Mouse (Mus musculus): ENCODE results near the gene Bmp5. TPM values are rescaled to one million over a fixed set of nuclear protein-coding genes. Genes with fewer than 3 reads are reported as not detected.

Bmp5 gene
- total RNA-seq, 2 experiments from 2014 or later = 1.1 to 1.4 TPM

- no peak for DNase-seq (ENCODE audit: low spot score in 2 of 2)
- intact Hi-C loops (cut with DNase I) = no loop called here
Observed at GRCm38 (mm10) chr9:75832468-75832867, 57.3 kb downstream of the Bmp5 start.

DNA sequence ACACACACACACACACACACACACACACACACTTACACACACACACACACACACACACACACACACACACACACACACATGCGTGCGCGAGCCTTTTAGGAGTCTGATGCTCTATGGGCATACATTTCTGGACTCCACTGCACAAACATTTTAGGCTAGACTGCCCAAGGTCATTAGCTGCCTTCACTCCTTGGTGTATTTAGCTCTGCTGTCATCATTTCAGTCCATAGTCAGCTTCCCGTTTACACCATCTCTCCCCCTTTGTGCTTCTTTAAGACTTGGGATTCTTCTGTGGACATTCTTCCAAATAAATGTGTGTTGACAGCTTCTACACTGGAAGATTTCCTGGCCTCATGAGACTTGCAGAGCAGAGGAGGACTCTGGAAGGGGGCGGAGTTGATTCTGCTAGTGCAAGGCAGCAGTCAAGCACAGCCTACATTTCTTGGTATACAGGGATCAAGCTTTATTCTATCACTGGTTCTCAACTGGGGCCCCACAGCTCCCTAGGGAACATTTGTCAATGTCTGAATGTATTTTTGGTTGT lies 58.1 kb downstream of the Bmp5 start:
- DNase-seq (ENCODE audit: low spot score in 2 of 2) = no peak
- intact Hi-C loops (cut with DNase I) = no loop called here

GRCm38 (mm10) chr9:75839450-75839849 lies 64.3 kb downstream of the Bmp5 start:
- intact Hi-C loops (cut with DNase I) = no loop called here
- no peak for DNase-seq (ENCODE audit: low spot score in 2 of 2)

DNA sequence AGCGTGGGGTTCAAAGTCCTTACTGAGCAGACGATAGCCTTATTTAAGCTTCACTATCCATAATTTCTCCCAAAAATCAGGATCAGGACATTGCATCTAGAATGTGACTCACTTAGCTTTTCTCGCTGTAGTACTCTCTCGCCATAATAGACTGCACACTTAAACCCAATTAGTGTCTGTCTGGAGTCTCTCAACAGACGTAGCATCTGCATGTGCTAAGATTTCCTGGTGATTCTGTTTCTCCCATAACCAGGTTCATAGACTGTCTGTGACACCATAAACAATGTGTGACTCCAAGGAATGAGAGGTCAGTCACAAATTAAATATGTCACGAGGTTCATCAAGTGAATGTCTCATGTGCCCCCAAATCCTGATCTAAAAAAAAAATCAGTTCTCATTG lies 65.7 kb downstream of the Bmp5 start:
- intact Hi-C loops (cut with DNase I) = no loop called here
- no peak for DNase-seq (ENCODE audit: low spot score in 2 of 2)

- intact Hi-C loops (cut with DNase I) = no loop called here
- DNase-seq (ENCODE audit: low spot score in 2 of 2) = no peak
Observed at GRCm38 (mm10) chr9:75846010-75846409, 70.8 kb downstream of the Bmp5 start.

DNA sequence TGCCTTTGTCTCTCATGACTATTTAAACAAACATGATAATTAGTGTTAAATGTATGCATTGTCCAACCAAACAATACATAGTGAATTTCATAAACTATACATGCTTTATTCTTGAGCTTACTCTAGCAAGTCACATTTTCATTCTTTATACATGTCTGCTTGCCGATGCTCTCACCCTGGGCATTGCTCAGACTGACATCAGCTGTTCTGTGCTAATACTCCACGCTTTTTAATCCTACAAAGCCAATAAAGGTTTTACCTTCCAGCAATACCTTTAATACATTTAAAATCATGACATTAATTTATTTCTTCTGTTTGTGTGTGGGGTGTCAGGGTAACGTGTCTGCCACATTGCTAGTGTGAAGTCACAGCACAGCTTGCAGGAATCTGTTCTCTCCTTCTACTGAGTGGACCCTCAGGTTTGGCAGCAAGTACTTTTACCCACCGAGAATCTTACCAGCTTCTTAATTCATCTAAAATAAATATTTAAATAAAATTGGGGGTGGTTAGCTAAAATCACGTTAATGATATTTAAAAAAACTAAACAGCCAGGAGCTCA lies 75.6 kb downstream of the Bmp5 start:
- DNase-seq (ENCODE audit: low spot score in 2 of 2) = no peak
- intact Hi-C loops (cut with DNase I) = no loop called here

- intact Hi-C loops (cut with DNase I) = no loop called here
- no peak for DNase-seq (ENCODE audit: low spot score in 2 of 2)
Observed at GRCm38 (mm10) chr9:75858161-75858560, 83.0 kb downstream of the Bmp5 start.

- no peak for DNase-seq (ENCODE audit: low spot score in 2 of 2)
- intact Hi-C loops (cut with DNase I) = no loop called here
Observed at GRCm38 (mm10) chr9:75858939-75859338, 83.8 kb downstream of the Bmp5 start.

DNA sequence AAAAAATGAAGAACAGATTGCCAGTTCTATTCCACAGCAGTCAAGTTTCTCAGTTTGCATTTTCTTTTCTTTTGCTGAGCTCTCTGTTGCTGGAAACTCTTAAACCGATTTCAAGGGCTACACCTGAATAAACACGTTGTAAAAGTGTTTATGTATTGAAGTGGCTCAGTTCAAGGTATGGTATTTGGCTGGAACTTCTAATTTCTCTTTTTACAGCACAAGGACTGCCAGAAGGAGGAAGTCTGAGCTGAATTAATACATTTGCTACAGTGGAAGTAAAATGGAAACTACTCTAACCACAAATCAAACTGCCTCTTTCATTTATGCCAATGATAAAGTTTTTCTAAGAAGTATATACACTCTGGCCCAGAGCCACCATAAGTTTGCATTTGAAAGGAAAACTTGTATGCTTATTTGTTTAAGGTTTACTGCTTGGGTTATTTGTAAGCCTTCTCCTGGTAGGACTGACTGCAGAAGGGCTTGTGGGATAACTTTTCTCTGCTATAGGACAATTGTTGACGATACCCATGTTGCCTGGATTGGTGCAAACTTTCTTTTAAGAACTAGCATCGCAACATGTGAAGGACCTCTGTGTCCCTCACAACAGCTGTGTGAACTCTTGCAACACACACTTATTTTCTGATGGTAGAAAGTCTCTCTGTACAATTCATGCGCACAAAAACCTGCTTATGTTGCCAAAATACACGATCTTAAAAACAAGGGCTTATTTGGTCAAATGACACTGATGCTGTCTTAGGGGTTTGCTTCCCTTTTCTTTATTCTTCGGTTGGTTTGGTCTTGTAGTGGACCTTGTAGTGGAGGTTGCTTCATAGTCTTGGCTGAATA lies 95.4 kb downstream of the Bmp5 start:
- no peak for DNase-seq (ENCODE audit: low spot score in 2 of 2)
- intact Hi-C loops (cut with DNase I) = no loop called here

GRCm38 (mm10) chr9:75876333-75876732 lies 101.2 kb downstream of the Bmp5 start:
- intact Hi-C loops (cut with DNase I) = no loop called here
- DNase-seq (ENCODE audit: low spot score in 2 of 2) = no peak

- intact Hi-C loops (cut with DNase I) = no loop called here
- DNase-seq (ENCODE audit: low spot score in 2 of 2) = no peak
Observed at GRCm38 (mm10) chr9:75883481-75884190, 108.5 kb downstream of the Bmp5 start.

- no peak for DNase-seq (ENCODE audit: low spot score in 2 of 2)
- intact Hi-C loops (cut with DNase I) = no loop called here
Observed at GRCm38 (mm10) chr9:75886801-75887544, 111.8 kb downstream of the Bmp5 start.

- DNase-seq (ENCODE audit: low spot score in 2 of 2) = no peak
- intact Hi-C loops (cut with DNase I) = no loop called here
Observed at GRCm38 (mm10) chr9:75896918-75897317, 121.8 kb downstream of the Bmp5 start.

GRCm38 (mm10) chr9:75898022-75898421 lies 122.9 kb downstream of the Bmp5 start:
- intact Hi-C loops (cut with DNase I) = no loop called here
- no peak for DNase-seq (ENCODE audit: low spot score in 2 of 2)

- intact Hi-C loops (cut with DNase I) = no loop called here
Observed at GRCm38 (mm10) chr9:75901219-75901618, 126.1 kb downstream of the Bmp5 start.

DNA sequence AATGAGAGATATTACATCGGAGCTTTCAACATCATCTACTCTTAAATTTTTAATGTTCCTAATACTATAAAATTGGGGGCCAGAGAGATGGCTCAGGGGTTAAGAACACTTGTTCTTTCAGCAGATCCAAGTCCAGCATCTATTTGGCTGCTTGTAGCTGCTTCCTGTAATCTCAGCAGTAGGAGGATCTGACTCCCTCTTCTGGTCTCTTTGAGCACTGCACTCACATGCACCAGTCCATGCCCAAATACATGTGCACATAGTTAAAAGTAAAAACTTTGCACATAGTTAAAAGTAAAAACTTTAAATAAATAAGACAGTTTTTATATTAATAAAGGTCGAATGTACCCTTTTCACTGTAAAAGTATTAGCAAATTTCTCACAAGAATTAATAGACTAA lies 130.3 kb downstream of the Bmp5 start:
- no peak for DNase-seq (ENCODE audit: low spot score in 2 of 2)
- intact Hi-C loops (cut with DNase I) = no loop called here

More at GRCm38 (mm10) chr9:75901219-75901618, 126.1 kb downstream of the Bmp5 start:
- DNase-seq (ENCODE audit: low spot score in 2 of 2) = no peak

DNA sequence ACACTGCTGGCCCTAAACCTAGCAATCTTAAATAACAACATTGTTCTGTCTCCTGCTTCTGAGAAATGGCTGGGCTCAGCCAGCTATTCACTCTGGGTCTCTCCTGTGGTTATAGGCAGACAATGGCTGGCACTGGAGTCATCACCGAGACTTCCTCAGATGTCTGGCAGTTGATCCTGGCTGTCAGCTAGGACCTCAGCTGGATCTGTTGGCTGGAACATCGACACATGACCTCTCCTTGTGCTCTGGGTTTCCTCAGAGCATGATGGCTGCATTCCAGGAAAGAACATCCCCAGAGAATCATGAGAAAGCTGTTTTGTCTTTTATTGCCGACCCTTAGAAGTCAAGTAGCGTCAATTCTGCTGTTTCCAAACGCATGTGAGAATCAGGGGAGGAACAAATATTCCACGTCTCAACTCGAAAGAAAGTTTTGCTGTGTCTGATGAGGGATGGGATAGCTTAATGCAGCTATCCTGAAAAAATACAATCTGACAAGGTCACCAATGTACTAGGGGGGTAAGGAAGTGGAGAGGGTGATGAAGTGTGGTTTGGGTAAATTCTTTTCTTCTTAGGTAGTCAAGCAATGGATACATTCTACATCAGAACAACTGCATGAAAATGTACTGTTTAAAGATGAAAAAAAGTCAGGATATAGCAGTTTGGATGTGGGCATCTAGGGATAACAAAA lies 135.1 kb downstream of the Bmp5 start:
- no peak for DNase-seq (ENCODE audit: low spot score in 2 of 2)
- intact Hi-C loops (cut with DNase I) = no loop called here

- no peak for DNase-seq (ENCODE audit: low spot score in 2 of 2)
- intact Hi-C loops (cut with DNase I) = no loop called here
Observed at GRCm38 (mm10) chr9:75911542-75911941, 136.4 kb downstream of the Bmp5 start.

DNA sequence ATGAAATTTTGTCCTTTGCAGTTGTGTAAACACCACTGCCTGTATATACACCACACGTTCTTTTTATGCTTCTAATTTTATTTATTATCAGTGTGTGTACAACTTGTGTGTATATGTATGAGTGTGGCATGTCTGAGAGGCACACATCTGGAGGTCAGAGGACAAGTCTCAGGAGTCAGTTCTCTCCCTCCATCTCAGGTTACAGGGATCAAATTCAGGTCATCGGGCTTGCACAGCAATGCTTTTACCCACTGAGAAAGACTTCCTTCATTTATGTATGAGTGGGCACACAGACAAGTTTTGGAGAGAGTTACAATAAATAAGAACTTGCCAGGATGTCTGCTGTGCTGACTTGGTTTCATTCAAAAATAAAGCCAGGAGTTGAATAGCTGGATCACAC lies 140.9 kb downstream of the Bmp5 start:
- intact Hi-C loops (cut with DNase I) = no loop called here

More for the DNA sequence above, 140.9 kb downstream of the Bmp5 start:
- DNase-seq (ENCODE audit: low spot score in 2 of 2) = no peak
